Mouse (Mus musculus) myocyte (in vitro differentiated cells): ENCODE measurements around the gene Gna11.

Experiments
- CEBPB ChIP-seq: IDR thresholded peaks from 2 replicates; pipeline ENCODE4 v1.6.1; 2011; ENCODE audit warnings: mild to moderate bottlenecking, moderate library complexity; ENCODE audit not compliant: poor library complexity, insufficient read depth, severe bottlenecking
- MAX ChIP-seq: IDR thresholded peaks from one replicate; pipeline ENCODE4 v1.6.1; 2011; ENCODE audit warnings: low read depth, mild to moderate bottlenecking, control low read depth
- MYOD1 ChIP-seq, 3 experiments: IDR thresholded peaks; one replicate each; pipeline ENCODE4 v1.6.1; 2011; ENCODE audit warnings: control low read depth in 2 of 3, low read depth in 2 of 3, mild to moderate bottlenecking in 2 of 3, moderate library complexity in 1 of 3; ENCODE audit not compliant: insufficient read length in 2 of 3, control insufficient read depth in 1 of 3
- MYOG ChIP-seq, 3 experiments: IDR thresholded peaks; one replicate each; pipeline ENCODE4 v1.6.1; 2011; ENCODE audit warnings: control low read depth in 2 of 3, low read depth in 2 of 3, mild to moderate bottlenecking in 2 of 3; ENCODE audit not compliant: insufficient read length in 2 of 3, control insufficient read depth in 1 of 3, insufficient read depth in 1 of 3
- POLR2A ChIP-seq: IDR thresholded peaks from one replicate; pipeline ENCODE4 v1.6.1; 2011; ENCODE audit warnings: low read depth, mild to moderate bottlenecking, control low read depth, moderate library complexity; ENCODE audit not compliant: insufficient read length
- POLR2AphosphoS2 ChIP-seq: IDR thresholded peaks from one replicate; pipeline ENCODE4 v1.6.1; 2011; ENCODE audit warnings: low read depth, control low read depth; ENCODE audit not compliant: insufficient read length
- SRF ChIP-seq: IDR thresholded peaks from one replicate; pipeline ENCODE4 v1.6.1; 2011; ENCODE audit warnings: low read depth; ENCODE audit not compliant: control insufficient read depth, insufficient read length
- TCF12 ChIP-seq: IDR thresholded peaks from one replicate; pipeline ENCODE4 v1.6.1; 2011; ENCODE audit warnings: mild to moderate bottlenecking, control low read depth; ENCODE audit not compliant: poor library complexity, insufficient read depth, severe bottlenecking

DNA sequence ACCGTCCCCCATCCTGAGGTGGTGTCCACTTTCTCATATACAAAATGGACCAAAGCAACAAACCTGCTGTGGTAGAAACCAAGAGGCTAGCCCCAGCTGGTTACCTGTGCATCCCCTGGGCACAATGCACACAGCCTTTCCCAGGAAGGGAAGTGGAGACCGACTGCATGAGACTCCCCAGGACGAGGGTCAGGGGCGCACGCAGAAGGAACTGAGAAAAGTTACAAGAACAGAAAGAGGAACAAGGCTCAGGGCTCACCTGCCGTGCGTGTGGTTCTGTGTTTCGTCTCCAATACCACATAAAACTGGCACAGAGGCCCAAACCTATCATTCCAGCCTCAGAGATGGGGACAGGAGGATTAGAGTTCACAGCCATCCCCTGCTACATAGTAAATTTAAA lies 27.8 kb downstream of the Gna11 start:
- TF ChIP-seq POLR2A (no peak), MAX (no peak), MYOD1 (IDR thresholded peaks at IDR 0.05; ENCODE audit: control insufficient read depth in 1 of 3, insufficient read length in 2 of 3, low read depth in 2 of 3) (no peak), MYOG (IDR thresholded peaks at IDR 0.05; ENCODE audit: control insufficient read depth in 1 of 3, insufficient read depth in 1 of 3, insufficient read length in 2 of 3, low read depth in 2 of 3) (no peak), TCF12 (no peak), CEBPB (no peak), POLR2AphosphoS2 (no peak), SRF (no peak)
